Mouse (Mus musculus): ENCODE measurements around the gene Atad2b.

GRCm38 (mm10) chr12:4914944-4915343, 2.2 kb upstream of the Atad2b start:
- TF ChIP-seq CHD1 (IDR thresholded peaks at IDR 0.05; ENCODE audit: low read depth, low read length): no peak
- TF ChIP-seq CTCF (conservative IDR thresholded peaks at IDR 0.05 in 1 of 2, IDR thresholded peaks at IDR 0.05 in 1 of 2; ENCODE audit: low read depth in 2 of 2, low read length in 2 of 2): no peak
- TF ChIP-seq GABPA (IDR thresholded peaks at IDR 0.05; ENCODE audit: insufficient replicate concordance, low read depth, low read length): no peak
- TF ChIP-seq MYC (IDR thresholded peaks at IDR 0.05; ENCODE audit: low read depth, low read length): no peak
- TF ChIP-seq EP300 (IDR thresholded peaks at IDR 0.05; ENCODE audit: low read length): no peak
- no peak for TF ChIP-seq MEF2A (IDR thresholded peaks at IDR 0.05; ENCODE audit: borderline replicate concordance, low read depth, low read length)
- TF ChIP-seq POLR2A (IDR thresholded peaks at IDR 0.05; ENCODE audit: low read depth, low read length): no peak
- no peak for TF ChIP-seq PAX5 (IDR thresholded peaks at IDR 0.05; ENCODE audit: low read length)
- TF ChIP-seq BHLHE40 (IDR thresholded peaks at IDR 0.05; ENCODE audit: low read depth, low read length): no peak
- TF ChIP-seq USF1 (IDR thresholded peaks at IDR 0.05; ENCODE audit: low read depth, low read length): no peak
- no peak for TF ChIP-seq MAFK (IDR thresholded peaks at IDR 0.05; ENCODE audit: insufficient replicate concordance, low read length)
- TF ChIP-seq HCFC1 (IDR thresholded peaks at IDR 0.05; ENCODE audit: low read depth, low read length): no peak
- TF ChIP-seq ETS1 (conservative IDR thresholded peaks at IDR 0.05; ENCODE audit: low read depth, low read length): no peak
- TF ChIP-seq USF2 (conservative IDR thresholded peaks at IDR 0.05; ENCODE audit: low read depth, low read length): no peak
